Mouse (Mus musculus) urinary bladder, postnatal 10 days (tissue): ENCODE measurements around the gene B3galt1.

Experiments
- DNase-seq: peaks from one replicate; pipeline ENCODE4 v3.0.0; 2022; ENCODE audit warnings: low spot score

B3galt1 gene

GRCm38 (mm10) chr2:68061341-68061740, 495.7 kb downstream of the B3galt1 start:
- DNase-seq, result no peak

GRCm38 (mm10) chr2:68079426-68080360, 514.0 kb downstream of the B3galt1 start:
- DNase-seq, result no peak

- DNase-seq, result no peak
Measured at GRCm38 (mm10) chr2:68080872-68081280, 515.2 kb downstream of the B3galt1 start.

- DNase-seq, result no peak
Measured at GRCm38 (mm10) chr2:68084483-68084882, 518.8 kb downstream of the B3galt1 start.

GRCm38 (mm10) chr2:68086101-68086500, 520.4 kb downstream of the B3galt1 start:
- DNase-seq, result no peak

GRCm38 (mm10) chr2:68091559-68091958, 525.9 kb downstream of the B3galt1 start:
- DNase-seq, result no peak

- no peak for DNase-seq
Measured at GRCm38 (mm10) chr2:68104641-68105040, 539.0 kb downstream of the B3galt1 start.

GRCm38 (mm10) chr2:68118076-68118475, 552.4 kb downstream of the B3galt1 start:
- no peak for DNase-seq

- DNase-seq, result no peak
Measured at GRCm38 (mm10) chr2:68124751-68125150, 559.1 kb downstream of the B3galt1 start.

GRCm38 (mm10) chr2:68141094-68141493, 575.4 kb downstream of the B3galt1 start:
- DNase-seq, result no peak

GRCm38 (mm10) chr2:68143292-68143691, 577.6 kb downstream of the B3galt1 start:
- DNase-seq, result no peak

GRCm38 (mm10) chr2:68159751-68160150, 594.1 kb downstream of the B3galt1 start:
- no peak for DNase-seq

GRCm38 (mm10) chr2:68160566-68160965, 594.9 kb downstream of the B3galt1 start:
- no peak for DNase-seq

GRCm38 (mm10) chr2:68162012-68162411, 596.3 kb downstream of the B3galt1 start:
- DNase-seq, result no peak

- no peak for DNase-seq
Measured at GRCm38 (mm10) chr2:68171306-68171705, 605.6 kb downstream of the B3galt1 start.
